Mouse (Mus musculus): Measurements from ENCODE around the gene Tbca. TPM values are rescaled to one million over a fixed set of nuclear protein-coding genes. Genes with fewer than 3 reads are reported as not detected.
A peak's percentile ranks its signal among the peaks of the same experiment; 100 is the strongest.

Gene Tbca
- polyA plus RNA-seq, 1 experiment = 15.2 TPM

DNA sequence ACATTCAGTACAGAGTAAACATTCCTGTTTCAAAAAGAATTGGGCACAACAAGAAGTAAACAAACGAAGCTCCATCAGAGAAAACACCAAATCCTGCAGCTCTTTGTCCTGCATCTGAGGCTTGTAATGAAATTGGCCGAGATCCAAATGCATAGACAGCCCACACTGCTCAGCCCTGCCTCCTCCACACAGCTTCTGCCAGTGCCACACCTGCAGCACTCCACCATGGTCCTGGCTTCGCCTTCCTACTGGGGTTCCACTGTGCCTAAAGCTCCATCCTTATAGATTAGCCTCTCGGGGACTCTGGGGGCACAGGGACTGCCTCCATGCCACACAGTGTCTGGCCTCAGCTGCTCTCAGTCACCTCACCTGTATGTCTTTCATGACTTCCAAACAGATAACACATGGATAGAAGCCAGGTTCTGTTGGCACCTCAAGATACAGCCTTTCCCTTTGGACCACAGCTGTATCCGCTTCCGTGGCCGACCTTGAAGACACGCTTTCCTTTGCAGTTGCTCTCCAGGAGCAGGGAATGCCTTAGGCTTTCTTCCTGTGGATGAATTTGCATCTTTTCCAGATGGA lies 50.1 kb downstream of the Tbca start:
- H3K4me1 ChIP-seq = peaks cover 13% of the 10 kb centered on the region

DNA sequence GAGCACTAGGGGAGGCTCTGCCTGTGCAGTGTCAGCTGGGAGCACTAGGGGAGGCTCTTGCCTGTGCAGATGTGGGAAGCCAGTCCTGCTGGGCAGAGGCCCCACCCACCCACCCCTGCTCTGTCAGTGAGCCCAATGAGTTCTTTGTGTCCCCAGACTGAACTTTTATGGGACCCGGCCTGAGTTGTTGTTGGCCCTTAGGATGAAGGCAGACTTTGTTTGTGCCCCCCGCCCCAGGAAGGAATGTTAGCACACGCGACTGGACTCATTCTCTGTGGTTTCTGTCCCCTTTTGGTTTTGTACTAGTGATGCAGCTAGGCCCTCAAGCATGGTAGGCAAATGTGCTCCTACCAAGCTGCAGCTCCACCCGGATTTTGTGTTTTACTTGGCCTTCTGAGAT lies 54.5 kb downstream of the Tbca start:
- no peak for TF ChIP-seq FLI1 (IDR thresholded peaks at IDR 0.05; ENCODE audit: low read length)
- TF ChIP-seq GATA1 (IDR thresholded peaks at IDR 0.05; ENCODE audit: borderline replicate concordance, low read length) = no peak

More for the DNA sequence above, 50.1 kb downstream of the Tbca start:
- H3K4me3 ChIP-seq (replicated peaks) = no peak overlapping the region
- TF ChIP-seq GATA1 (IDR thresholded peaks at IDR 0.05; ENCODE audit: borderline replicate concordance, low read length) (no peak), FLI1 (IDR thresholded peaks at IDR 0.05; ENCODE audit: low read length) (no peak)
- no peaks in the 10 kb centered on the region for H3K9me3 ChIP-seq
- H3K27me3 ChIP-seq (replicated peaks) = no peaks in the 10 kb centered on the region
- H3K36me3 ChIP-seq (replicated peaks; ENCODE audit: low read length) = peaks cover 82% of the 10 kb centered on the region

DNA sequence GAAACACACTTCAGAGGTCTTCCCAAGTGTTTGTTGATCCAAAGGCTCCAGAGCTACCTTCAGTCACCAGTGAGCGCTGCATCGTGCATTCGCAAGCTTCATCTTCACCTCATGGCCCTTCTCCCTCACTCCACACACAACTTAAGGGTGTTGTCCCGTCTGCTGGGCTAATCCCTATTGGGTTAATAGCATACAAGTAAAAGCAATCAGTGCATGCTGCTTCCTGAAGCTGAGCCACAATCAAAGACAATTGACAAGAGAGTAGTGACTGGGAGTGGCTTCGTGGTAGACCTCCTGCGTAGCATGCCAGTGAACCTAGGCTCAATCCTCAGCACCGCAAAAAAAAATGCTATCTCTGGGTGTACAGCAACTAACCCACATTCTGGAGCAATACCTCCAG lies 59.2 kb downstream of the Tbca start:
- Histone ChIP-seq H3K9me3 (no peaks in the 10 kb centered on the region), H3K4me3 (replicated peaks) (no peak overlapping the region), H3K36me3 (replicated peaks; ENCODE audit: low read length) (peaks cover 10% of the 10 kb centered on the region), H3K27me3 (replicated peaks) (peaks cover 26% of the 10 kb centered on the region), H3K4me1 (no peaks in the 10 kb centered on the region)
- no peak for TF ChIP-seq FLI1 (IDR thresholded peaks at IDR 0.05; ENCODE audit: low read length)
- no peak for TF ChIP-seq GATA1 (IDR thresholded peaks at IDR 0.05; ENCODE audit: borderline replicate concordance, low read length)

More for the DNA sequence above, 54.5 kb downstream of the Tbca start:
- Histone ChIP-seq H3K4me3 (replicated peaks) (no peak overlapping the region), H3K36me3 (replicated peaks; ENCODE audit: low read length) (peaks cover 40% of the 10 kb centered on the region), H3K4me1 (peaks cover 13% of the 10 kb centered on the region), H3K27me3 (replicated peaks) (peaks cover 4% of the 10 kb centered on the region), H3K9me3 (no peaks in the 10 kb centered on the region)

DNA sequence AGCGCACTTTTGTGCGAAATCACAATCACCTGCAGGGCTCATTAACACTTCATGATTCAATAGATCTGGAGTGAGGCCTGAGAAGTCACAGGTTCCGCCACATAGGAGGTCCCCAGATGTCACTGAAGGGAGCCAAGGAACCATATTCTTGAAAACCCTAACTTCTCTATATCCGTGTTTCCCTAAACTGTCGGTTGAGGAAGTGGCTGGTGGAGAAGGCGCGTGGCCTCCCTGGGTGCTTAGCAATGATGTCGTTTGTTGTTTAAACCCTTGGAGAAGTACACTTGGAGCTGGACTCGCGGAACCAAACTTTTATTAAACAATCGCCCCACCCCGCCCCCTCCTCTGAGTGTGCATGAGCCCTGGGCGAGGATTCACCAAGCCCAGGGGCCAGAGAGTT lies 60.6 kb downstream of the Tbca start:
- TF ChIP-seq GATA1 (IDR thresholded peaks at IDR 0.05; ENCODE audit: borderline replicate concordance, low read length) (no peak), FLI1 (IDR thresholded peaks at IDR 0.05; ENCODE audit: low read length) (no peak)
- H3K4me1 ChIP-seq = no peaks in the 10 kb centered on the region
- no peak overlapping the region for H3K4me3 ChIP-seq (replicated peaks)
- H3K36me3 ChIP-seq (replicated peaks; ENCODE audit: low read length) = no peaks in the 10 kb centered on the region
- 0 out of 2 replicates have a peak, but pooled peaks cover 10% of the 10 kb centered on the region for H3K9me3 ChIP-seq
- H3K27me3 ChIP-seq (replicated peaks) = peaks cover 35% of the 10 kb centered on the region

DNA sequence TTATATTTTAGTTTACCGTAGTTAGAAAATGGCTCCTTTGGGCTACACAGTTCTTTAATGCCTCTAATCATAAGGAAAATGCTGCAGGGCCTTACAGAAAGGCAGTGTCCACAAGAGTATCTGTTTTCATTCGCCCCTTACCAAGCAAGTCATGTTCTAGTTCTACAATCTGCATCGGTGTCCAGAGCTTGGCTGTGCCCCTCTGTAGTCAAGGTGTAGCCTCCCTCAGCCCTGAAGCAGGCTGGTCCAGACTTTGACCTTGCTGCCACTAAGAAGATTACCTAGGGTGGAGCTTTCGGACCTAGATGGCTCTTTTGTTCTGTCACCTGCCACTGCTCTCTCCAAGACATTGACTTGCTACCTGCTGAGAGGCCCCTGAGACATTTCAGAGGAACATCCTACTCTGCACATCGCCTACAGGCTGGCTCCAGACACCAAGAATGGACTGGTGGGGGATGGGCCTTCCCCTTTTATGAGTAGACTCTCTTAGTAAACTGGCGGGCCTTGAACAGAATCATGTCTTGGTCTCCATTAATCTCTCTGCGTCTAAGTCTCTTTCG lies 69.4 kb downstream of the Tbca start:
- H3K4me1 ChIP-seq = peaks cover 17% of the 10 kb centered on the region
- H3K9me3 ChIP-seq = 0 out of 2 replicates have a peak, but pooled peaks cover 10% of the 10 kb centered on the region
- TF ChIP-seq FLI1 (IDR thresholded peaks at IDR 0.05; ENCODE audit: low read length) (no peak), GATA1 (IDR thresholded peaks at IDR 0.05; ENCODE audit: borderline replicate concordance, low read length) (no peak)
- H3K27me3 ChIP-seq (replicated peaks) = peaks cover 52% of the 10 kb centered on the region
- H3K4me3 ChIP-seq (replicated peaks) = no peak overlapping the region
- no peaks in the 10 kb centered on the region for H3K36me3 ChIP-seq (replicated peaks; ENCODE audit: low read length)

DNA sequence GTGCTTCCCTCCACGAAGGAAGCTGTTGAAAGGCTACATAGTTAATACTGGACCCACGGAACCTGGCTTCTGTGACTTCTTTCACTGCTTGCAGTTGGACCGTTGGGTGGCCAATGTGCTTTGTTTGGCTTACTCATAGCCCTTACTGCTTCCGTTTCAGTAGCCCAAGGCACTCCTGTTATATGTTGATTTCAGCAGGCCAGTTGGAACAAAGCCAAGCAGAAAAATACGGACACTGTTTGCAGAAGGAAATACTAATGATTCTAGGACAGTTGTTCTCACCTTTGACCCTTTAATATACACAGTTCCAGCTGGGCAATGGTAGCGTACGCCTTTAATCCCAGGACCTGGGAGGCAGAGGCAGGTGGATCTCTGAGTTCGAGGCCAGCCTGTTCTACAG lies 70.5 kb downstream of the Tbca start:
- Histone ChIP-seq H3K36me3 (replicated peaks; ENCODE audit: low read length) (no peaks in the 10 kb centered on the region), H3K27me3 (replicated peaks) (peaks cover 54% of the 10 kb centered on the region), H3K9me3 (0 out of 2 replicates have a peak, but pooled peaks cover under 1% of the 10 kb centered on the region), H3K4me1 (peaks cover 23% of the 10 kb centered on the region), H3K4me3 (replicated peaks) (no peak overlapping the region)
- no peak for TF ChIP-seq FLI1 (IDR thresholded peaks at IDR 0.05; ENCODE audit: low read length)

DNA sequence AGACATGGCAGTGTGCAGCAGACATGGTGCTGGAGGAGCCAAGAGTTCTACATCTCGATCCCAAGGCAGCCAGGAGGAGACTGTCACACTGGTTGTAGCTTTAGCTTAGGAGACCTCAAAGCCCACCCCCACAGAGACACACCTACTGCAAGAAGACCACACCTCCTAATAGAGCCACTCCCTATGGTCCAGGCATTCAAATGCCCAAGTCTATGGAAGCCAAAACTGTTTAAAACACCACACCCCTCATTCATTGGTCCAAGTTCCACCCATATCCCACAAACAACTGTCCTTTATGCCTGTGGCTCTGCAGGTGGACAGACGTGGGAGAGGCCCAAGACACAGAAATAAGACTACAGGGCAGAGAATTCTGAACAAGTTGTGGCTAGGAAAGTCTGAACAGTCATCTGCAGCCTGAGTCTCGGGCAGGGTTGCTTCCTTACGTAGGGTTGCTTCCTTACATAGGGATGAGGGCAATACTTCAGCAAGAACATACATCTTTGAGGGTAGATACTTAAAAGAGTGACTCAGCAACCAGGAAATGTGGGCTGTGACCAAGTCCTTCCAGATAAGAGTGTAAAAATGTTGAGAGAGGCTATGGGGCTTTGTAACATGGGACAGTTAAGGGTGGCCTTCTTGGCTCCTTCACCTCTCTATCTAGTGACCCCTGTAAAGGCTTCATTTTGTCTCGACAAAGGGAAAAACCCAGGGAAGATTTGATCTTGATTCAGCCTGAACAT lies 74.0 kb downstream of the Tbca start:
- Histone ChIP-seq H3K4me1 (peaks cover 23% of the 10 kb centered on the region), H3K36me3 (replicated peaks; ENCODE audit: low read length) (no peaks in the 10 kb centered on the region), H3K27me3 (replicated peaks) (peaks cover 71% of the 10 kb centered on the region), H3K9me3 (no peaks in the 10 kb centered on the region), H3K4me3 (replicated peaks) (peak overlapping the region; percentile 44)
- no peak for TF ChIP-seq GATA1 (IDR thresholded peaks at IDR 0.05; ENCODE audit: borderline replicate concordance, low read length)
- TF ChIP-seq FLI1 (IDR thresholded peaks at IDR 0.05; ENCODE audit: low read length) = no peak

DNA sequence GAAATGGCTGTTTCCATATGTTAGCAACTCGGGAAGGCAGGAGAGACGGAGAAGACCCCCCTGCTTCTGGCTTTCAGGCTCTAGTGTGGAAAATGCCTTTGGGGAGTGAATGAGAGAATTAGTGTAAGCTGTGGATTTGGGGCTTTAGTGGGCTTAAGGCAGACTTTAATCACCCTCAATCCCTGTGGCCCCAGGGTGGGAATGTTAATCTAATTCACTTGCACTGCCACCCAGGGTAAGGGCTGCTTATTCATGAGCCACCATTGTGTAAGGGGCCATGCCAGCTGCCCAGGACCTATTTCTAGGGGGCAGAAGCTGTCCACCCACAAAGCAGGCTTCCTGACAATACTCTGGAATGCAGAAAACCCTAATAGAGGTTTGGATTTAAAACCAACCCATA lies 78.2 kb downstream of the Tbca start:
- no peak for TF ChIP-seq FLI1 (IDR thresholded peaks at IDR 0.05; ENCODE audit: low read length)
- TF ChIP-seq GATA1 (IDR thresholded peaks at IDR 0.05; ENCODE audit: borderline replicate concordance, low read length) = no peak
- H3K4me1 ChIP-seq = peaks cover 43% of the 10 kb centered on the region
- no peaks in the 10 kb centered on the region for H3K36me3 ChIP-seq (replicated peaks; ENCODE audit: low read length)
- H3K9me3 ChIP-seq = no peaks in the 10 kb centered on the region
- peaks cover 87% of the 10 kb centered on the region for H3K27me3 ChIP-seq (replicated peaks)
- H3K4me3 ChIP-seq (replicated peaks) = no peak overlapping the region

DNA sequence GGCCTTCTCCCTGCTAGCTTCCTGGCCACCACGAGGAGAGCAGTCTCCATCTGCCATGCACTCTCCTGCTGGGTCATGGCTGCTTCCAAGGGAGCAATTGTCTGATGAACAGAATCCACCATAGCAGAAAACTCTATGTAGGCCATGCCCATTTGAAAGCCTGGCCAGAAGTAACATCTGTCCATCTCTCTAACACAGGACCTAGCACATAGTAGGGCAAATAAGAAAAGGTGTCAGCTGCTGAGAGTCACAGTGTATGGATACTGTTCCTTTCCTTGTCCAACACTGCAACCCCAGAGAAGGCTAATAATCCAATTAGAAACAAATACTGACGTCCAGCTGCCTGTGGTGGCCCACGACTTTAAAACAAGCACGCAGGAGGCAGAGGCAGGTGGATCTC lies 79.1 kb downstream of the Tbca start:
- H3K4me1 ChIP-seq = peaks cover 34% of the 10 kb centered on the region
- H3K9me3 ChIP-seq = no peaks in the 10 kb centered on the region
- no peak overlapping the region for H3K4me3 ChIP-seq (replicated peaks)
- H3K27me3 ChIP-seq (replicated peaks) = peaks cover 94% of the 10 kb centered on the region
- TF ChIP-seq FLI1 (IDR thresholded peaks at IDR 0.05; ENCODE audit: low read length) = no peak
- TF ChIP-seq GATA1 (IDR thresholded peaks at IDR 0.05; ENCODE audit: borderline replicate concordance, low read length) = no peak
- no peaks in the 10 kb centered on the region for H3K36me3 ChIP-seq (replicated peaks; ENCODE audit: low read length)

DNA sequence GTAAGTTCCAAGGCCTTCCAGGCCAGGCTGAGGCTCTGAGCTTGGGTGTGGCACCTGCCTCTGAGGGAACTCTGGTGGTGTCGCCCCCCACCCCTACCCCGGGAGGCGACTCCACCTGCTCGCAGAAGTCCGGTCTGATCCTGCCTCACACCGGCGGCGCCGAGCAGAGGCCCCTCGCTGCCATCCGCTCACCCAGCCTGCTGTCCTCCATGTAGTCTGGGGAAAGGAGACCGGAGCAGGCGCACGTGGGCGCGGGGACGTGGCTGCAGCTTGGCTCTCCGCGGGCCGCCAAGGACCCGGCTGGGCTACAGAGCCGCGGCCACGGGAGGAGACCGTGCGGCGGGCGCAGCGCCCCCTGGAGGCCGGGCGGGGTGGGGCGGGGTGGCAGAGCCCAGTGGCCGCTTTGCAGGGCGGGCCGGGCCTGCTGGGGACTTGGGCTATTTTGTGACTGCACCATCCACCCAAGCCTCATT lies 79.8 kb downstream of the Tbca start:
- Histone ChIP-seq H3K4me3 (replicated peaks) (peak overlapping the region; percentile 90), H3K4me1 (peaks cover 28% of the 10 kb centered on the region), H3K9me3 (no peaks in the 10 kb centered on the region), H3K36me3 (replicated peaks; ENCODE audit: low read length) (no peaks in the 10 kb centered on the region), H3K27me3 (replicated peaks) (peaks cover 96% of the 10 kb centered on the region)
- TF ChIP-seq FLI1 (IDR thresholded peaks at IDR 0.05; ENCODE audit: low read length) (no peak), GATA1 (IDR thresholded peaks at IDR 0.05; ENCODE audit: borderline replicate concordance, low read length) (no peak)

All from megakaryocyte, embryonic 14.5 days (primary cell).